Mouse (Mus musculus) MEL (cell line): ENCODE data around the gene C2.

Experiments used
- BHLHE40 ChIP-seq: IDR thresholded peaks from 2 replicates; pipeline ENCODE4 v1.6.1; 2012; ENCODE audit warnings: low read depth, mild to moderate bottlenecking, inconsistent platforms, low read length, improper control_type of control experiment, borderline replicate concordance
- CHD1 ChIP-seq: IDR thresholded peaks from 2 replicates; pipeline ENCODE4 v1.6.1; 2012; ENCODE audit warnings: low read depth, mild to moderate bottlenecking, inconsistent platforms, low read length, improper control_type of control experiment
- CTCF ChIP-seq, 3 experiments: IDR thresholded peaks in 2 of 3; conservative IDR thresholded peaks in 1 of 3; 2 replicates each; pipeline ENCODE4 v1.5.1; 2011 to 2012; ENCODE audit warnings: low read length in 3 of 3, low read depth in 2 of 3, mild to moderate bottlenecking in 2 of 3, improper control_type of control experiment in 1 of 3, inconsistent platforms in 1 of 3, mixed read lengths in 1 of 3, moderate library complexity in 1 of 3; ENCODE audit not compliant: control insufficient read depth in 1 of 3, insufficient read depth in 1 of 3, poor library complexity in 1 of 3, severe bottlenecking in 1 of 3
- E2F4 ChIP-seq: IDR thresholded peaks from 2 replicates; pipeline ENCODE4 v1.6.1; 2011; ENCODE audit warnings: low read depth, low read length, improper control_type of control experiment, borderline replicate concordance
- EP300 ChIP-seq, 2 experiments: IDR thresholded peaks; 2 replicates each; pipeline ENCODE4 v1.6.1; 2011; ENCODE audit warnings: improper control_type of control experiment in 2 of 2, low read length in 2 of 2, low read depth in 1 of 2, mild to moderate bottlenecking in 1 of 2
- GATA1 ChIP-seq: IDR thresholded peaks from 2 replicates; pipeline ENCODE4 v1.6.1; 2011; ENCODE audit warnings: low read depth, low read length, improper control_type of control experiment
- MAFK ChIP-seq: IDR thresholded peaks from 2 replicates; pipeline ENCODE4 v1.6.1; 2011; ENCODE audit warnings: low read depth, mild to moderate bottlenecking, low read length, improper control_type of control experiment, borderline replicate concordance
- MAX ChIP-seq: IDR thresholded peaks from 2 replicates; pipeline ENCODE4 v1.6.1; 2011; ENCODE audit warnings: low read length, improper control_type of control experiment
- MEF2A ChIP-seq: IDR thresholded peaks from 2 replicates; pipeline ENCODE4 v1.6.1; 2014; ENCODE audit warnings: low read depth, mild to moderate bottlenecking, inconsistent platforms, low read length, improper control_type of control experiment; ENCODE audit not compliant: poor library complexity, insufficient replicate concordance, severe bottlenecking; ENCODE audit errors: extremely low read depth
- POLR2A ChIP-seq, 2 experiments: IDR thresholded peaks; 2 replicates each; pipeline ENCODE4 v1.6.1; 2011 to 2012; ENCODE audit warnings: low read length in 2 of 2, mild to moderate bottlenecking in 2 of 2, control low read depth in 1 of 2, improper control_type of control experiment in 1 of 2, low read depth in 1 of 2, moderate library complexity in 1 of 2; ENCODE audit not compliant: control insufficient read depth in 1 of 2, insufficient read depth in 1 of 2, poor library complexity in 1 of 2
- SIN3A ChIP-seq: IDR thresholded peaks from 2 replicates; pipeline ENCODE4 v1.6.1; 2012; ENCODE audit warnings: low read length, improper control_type of control experiment, inconsistent platforms
- TCF12 ChIP-seq: IDR thresholded peaks from 2 replicates; pipeline ENCODE4 v1.6.1; 2014; ENCODE audit warnings: low read depth, mild to moderate bottlenecking, inconsistent platforms, low read length, improper control_type of control experiment, moderate library complexity
- USF1 ChIP-seq: IDR thresholded peaks from 2 replicates; pipeline ENCODE4 v1.6.1; 2014; ENCODE audit warnings: low read depth, mild to moderate bottlenecking, inconsistent platforms, low read length, improper control_type of control experiment, moderate library complexity
- ZC3H11A ChIP-seq: IDR thresholded peaks from 2 replicates; pipeline ENCODE4 v1.6.1; 2012; ENCODE audit warnings: low read depth, mild to moderate bottlenecking, inconsistent platforms, low read length, improper control_type of control experiment

DNA sequence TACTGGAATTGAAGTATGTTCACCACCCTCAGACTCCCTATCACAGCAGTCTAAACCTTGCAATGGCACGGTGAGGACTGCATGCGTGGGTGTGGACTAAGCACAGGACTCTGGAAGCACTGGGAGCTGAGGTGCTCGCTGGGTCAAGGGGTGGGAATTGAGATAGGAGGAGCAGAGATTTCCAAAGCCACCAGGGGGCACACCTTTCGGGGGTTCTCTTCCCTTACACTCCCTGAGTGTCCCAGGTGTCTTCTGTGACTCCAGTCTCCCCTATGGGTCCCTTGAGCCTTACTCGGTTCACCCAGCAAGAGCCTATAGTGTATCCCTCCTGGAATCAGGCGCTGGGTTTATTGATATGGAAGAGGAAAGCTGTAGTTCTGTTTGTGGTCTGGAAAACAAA, 24.9 kb upstream of the C2 start:
- TF ChIP-seq CTCF (IDR thresholded peaks at IDR 0.05 in 2 of 3, conservative IDR thresholded peaks at IDR 0.05 in 1 of 3; ENCODE audit: control insufficient read depth in 1 of 3, insufficient read depth in 1 of 3, low read depth in 2 of 3, low read length in 3 of 3, poor library complexity in 1 of 3, severe bottlenecking in 1 of 3), result peak; percentile 38 to 64 (median 54); a peak in 5 of 6 replicates
- TF ChIP-seq GATA1, result no peak
- TF ChIP-seq EP300 (IDR thresholded peaks at IDR 0.05; ENCODE audit: low read depth in 1 of 2, low read length in 2 of 2), result no peak
- TF ChIP-seq CHD1, result no peak
- TF ChIP-seq ZC3H11A, result no peak; the same call in 1 of the 2 replicates
- no peak for TF ChIP-seq MAX
- TF ChIP-seq POLR2A (IDR thresholded peaks at IDR 0.05; ENCODE audit: control insufficient read depth in 1 of 2, insufficient read depth in 1 of 2, low read depth in 1 of 2, low read length in 2 of 2, poor library complexity in 1 of 2), result no peak
- no peak for TF ChIP-seq TCF12
- no peak for TF ChIP-seq SIN3A
- no peak for TF ChIP-seq MAFK
- no peak for TF ChIP-seq MEF2A
- TF ChIP-seq E2F4, result no peak
- TF ChIP-seq USF1, result no peak
- no peak for TF ChIP-seq BHLHE40
